Mouse (Mus musculus) naive thymus-derived CD4-positive, alpha-beta T cell, adult 2 months (primary cell): ENCODE results near the gene Rab12.

Source experiments
- DNase-seq: peaks from one replicate; pipeline ENCODE4 v3.0.0-alpha.2; 2011; ENCODE audit warnings: low read depth

Gene Rab12

GRCm38 (mm10) chr17:66448421-66449405, 70.8 kb downstream of the Rab12 start:
- DNase-seq: no peak

- no peak for DNase-seq
Observed at GRCm38 (mm10) chr17:66447978-66448377, 71.6 kb downstream of the Rab12 start.

GRCm38 (mm10) chr17:66447007-66447312, 72.6 kb downstream of the Rab12 start:
- no peak for DNase-seq

- DNase-seq: no peak
Observed at GRCm38 (mm10) chr17:66446196-66447006, 73.1 kb downstream of the Rab12 start.
